Mouse (Mus musculus) mouse trophoblast stem cell (cell line): ENCODE measurements around the gene Trim25.

Experiments used
- in situ Hi-C, 2 experiments: fragments of 300-500 bp; cut with MseI, MboI; formaldehyde crosslinking; loops; 2 replicates in 1 of 2; 3 replicates in 1 of 2; pipeline ENCODE4 v1.15.1; 2025

Trim25 gene

DNA sequence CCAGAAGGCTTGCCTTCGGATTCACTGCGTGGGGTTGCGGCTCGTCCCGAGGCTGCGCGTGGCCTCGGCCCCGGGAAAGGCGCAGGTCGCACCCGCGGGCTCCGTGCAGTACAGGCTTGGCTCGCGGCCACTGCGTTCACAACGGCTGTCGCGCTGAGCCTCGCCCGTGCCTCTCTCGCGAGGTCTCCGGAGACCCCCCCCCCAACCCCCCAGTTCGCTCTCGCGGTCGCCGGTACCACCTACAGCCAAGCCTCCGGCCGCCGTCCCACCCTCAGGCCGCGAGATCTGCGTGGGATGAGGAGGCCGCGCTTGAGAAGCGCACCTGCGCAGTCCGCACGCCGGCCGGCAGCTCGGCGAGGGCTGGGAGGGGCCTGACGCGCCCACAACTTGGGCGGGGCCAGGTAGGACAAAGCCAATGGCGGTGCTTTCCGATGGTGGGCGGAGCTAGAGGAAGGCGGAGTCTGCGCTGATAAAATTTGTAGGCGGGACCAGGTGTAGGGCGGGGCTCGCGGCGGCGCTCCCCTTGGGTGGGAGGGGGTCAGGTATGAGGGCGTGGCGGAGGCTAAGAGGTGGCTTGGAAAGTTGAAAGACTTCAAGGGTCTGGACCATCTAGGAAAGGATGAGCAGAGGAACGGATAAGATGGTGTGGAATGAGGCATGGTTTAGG lies 61.4 kb downstream of the Trim25 start:
- in situ Hi-C loops = no loop called here

DNA sequence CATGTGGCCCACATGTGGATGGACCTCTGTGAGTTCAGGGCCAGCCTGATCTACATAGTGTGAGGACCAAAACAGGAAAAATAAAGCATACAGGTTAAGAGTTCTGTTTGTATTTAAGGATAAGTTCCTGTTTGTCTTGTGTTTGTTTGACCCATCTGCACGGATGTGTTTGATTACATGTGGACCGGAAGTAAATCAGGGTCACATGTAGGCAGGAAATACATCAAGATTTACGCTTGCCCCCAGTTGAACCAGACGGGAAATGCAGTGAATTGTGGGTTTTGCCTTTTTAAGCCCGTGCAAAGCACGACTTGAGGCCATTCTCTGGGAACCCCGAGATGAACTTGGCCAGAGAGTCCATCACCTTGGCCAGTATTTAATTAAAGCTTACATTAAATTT lies 62.2 kb downstream of the Trim25 start:
- in situ Hi-C loops = no loop called here

DNA sequence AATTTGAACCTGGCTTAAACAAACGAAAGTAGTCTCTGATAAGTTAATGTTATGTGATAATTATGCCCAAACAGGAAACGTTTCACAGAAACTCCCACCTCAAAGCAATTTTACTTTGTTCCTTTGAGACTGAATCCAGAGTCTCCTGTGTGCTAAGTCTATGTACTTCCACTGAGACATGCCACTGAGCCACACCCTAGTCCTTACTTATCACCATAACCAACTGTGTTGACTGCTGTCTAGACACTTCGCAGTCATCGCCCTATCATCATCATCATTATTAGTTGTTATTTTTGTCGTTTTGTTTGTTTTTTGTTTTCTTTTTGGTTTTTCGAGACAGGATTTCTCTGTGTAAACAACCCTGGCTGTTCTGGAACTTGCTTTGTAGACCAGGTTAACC lies 65.1 kb downstream of the Trim25 start:
- in situ Hi-C loops = no loop called here

DNA sequence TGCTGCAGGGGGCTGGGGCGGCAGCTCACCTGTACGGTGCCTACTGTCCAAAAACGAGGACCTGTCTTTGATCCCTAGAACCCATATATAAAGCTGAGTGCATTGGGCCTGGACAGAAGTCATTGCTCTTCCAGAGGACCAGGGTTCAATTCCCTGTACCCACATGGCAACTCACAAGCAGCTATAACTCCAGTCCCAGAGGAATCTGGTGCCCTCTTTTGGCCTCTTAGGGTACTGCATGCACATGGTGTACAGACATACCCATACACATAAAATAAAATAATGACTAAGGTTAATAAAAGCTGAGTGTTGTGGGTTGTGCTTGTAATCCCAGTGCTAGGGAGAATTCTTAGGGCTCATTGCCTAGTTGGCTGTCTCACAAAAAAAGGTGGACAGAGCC lies 66.1 kb downstream of the Trim25 start:
- in situ Hi-C loops = no loop called here

DNA sequence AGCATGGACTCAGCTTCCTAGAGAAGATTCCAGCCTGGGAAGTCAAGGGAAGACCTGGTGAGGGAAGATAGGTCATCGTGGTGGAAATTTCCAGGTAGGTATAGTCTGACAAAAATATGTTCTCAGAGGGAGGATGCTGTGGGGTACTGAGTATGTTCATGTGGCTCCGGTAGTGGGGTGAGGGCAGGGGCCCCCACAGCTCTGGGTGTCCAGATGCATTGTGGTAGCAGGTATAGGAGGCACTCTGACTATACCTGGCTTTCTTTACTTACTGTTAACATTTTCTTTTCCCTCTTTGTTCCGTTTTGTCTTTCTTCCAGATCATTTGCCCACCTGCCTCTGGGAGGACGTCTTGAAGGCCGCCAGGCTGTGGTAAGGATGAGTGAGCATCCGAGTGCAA lies 67.0 kb downstream of the Trim25 start:
- in situ Hi-C loops = no loop called here

DNA sequence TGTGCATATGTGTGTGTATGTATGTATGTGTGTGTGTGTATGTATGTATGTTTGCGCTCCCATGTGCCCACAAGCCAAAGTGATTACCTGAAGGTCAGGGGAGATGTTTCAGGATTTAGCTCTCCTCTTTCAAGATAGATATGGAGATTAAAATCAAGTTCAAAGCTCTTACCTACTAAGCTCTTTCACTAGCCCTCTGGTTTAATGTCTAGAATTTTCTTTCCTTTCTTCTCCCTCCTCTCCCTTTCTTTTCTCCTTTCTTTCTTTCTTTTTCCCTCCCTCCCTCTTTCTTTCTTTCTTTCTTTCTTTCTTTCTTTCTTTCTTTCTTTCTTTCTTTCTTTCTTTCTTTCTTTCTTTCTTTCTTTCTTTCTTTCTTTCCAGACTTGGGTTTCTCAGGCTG lies 67.6 kb downstream of the Trim25 start, which contains the start of gene Dgke:
Gene Dgke (minus strand): TSS at position 101 of the 400 bp plus-strand sequence.
- in situ Hi-C loops = no loop called here

DNA sequence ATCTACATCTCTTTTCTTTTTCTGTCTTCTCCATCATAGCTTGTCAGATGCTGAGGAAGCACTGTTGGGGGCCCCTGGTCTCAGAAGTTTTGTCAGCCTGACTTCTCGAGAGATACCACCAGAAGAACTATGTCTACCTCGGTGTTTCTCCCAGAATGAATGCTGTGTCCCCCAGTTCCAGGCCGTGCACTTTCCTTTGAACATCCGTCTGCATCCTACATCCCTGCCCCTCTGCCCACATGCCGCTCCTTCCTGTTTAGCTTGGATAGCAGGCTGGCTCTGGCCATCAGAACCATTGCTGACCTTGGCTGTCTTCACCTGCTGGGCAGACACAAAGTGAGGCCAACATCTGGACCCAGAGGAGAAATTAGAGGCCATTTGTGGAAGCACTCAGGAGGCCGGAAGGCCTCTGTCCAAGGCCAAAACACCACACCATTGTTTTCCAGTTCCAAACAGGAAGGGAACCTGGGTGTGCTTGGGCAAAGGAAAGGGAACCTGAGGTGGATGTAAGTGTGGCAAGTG lies 68.2 kb downstream of the Trim25 start:
- in situ Hi-C loops = no loop called here

DNA sequence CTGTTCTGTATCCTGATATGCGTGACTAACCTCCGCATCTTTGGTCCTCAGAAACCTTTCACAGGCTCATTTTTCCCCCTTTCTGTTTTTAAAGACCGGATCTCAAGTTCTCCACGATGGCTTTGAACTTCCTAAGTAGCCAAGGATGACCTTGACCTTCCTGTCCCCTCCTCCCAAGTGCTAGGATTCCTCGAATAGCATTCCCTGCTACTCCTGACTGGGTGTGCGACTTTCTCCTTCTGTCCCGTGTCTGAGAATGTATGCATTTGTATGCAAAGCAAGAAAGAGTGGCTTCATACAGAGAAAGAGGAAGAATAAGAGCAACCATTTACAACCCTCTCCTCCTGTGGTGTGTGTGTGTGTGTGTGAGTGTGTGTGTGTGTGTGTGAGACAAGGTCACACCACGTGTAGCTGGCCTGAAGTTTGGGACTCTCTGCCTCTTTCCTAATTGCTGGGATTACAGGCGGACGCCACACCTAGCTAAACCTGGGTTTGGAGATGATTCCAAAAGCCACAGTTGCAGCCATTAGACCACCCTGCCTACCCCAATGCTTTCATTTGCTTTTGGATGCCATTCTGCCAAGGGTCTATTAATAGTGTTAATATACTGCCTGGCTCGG lies 68.8 kb downstream of the Trim25 start:
- in situ Hi-C loops = no loop called here

DNA sequence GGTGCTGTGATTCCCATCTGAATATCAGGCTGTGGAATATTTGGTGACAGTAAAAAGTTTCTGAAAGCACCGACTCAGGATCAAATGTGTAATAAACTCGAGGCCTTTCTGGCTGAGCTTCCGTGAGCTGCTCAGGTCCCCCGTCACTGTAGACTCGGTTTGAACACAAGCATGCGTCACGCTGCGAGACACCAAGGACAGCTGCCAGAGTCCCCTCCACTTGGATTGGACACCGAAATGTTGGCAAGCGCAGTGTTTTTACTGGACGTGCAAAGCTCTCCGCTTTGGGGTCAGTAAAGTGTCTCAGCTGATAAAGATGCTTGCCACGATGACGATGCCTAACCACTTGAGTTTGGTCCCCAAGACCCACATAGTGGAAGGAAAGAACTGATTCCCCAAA lies 69.5 kb downstream of the Trim25 start:
- in situ Hi-C loops = no loop called here

DNA sequence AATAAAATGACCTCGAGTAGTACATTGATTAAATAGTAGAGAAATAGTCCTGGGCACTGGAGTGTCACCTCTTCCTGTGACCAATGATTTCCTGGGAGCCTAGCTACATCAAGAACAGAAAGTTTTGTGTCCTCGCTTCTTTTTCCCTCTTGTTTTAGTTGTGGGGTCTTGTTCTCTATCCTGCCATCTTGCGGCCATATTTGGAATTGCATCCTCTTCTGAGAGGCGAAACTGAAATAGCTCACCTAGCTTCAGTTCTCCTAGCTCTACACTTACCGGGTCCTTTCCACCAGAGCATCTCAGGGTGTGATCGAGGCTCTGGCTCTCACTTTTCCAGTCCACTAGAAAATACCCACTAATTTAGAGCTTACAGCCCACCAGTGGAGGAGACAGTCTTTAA lies 70.1 kb downstream of the Trim25 start:
- in situ Hi-C loops = no loop called here
